Mouse (Mus musculus): ENCODE results near the gene Arpc5l.

- TF ChIP-seq CTCF (IDR thresholded peaks at IDR 0.05; ENCODE audit: extremely low read depth, insufficient read depth, insufficient read length, insufficient replicate concordance) (no peak), POLR2A (IDR thresholded peaks at IDR 0.05; ENCODE audit: low read depth, low read length) (no peak)
These were observed 7.7 kb downstream of the Arpc5l start for GRCm38 (mm10) chr2:39012768-39013279.

Data from spleen, adult 2 months (tissue).